Mouse (Mus musculus): Measurements from ENCODE around the gene Ttc6.

GRCm38 (mm10) chr12:57615137-57615536 is 51.2 kb downstream of the Ttc6 start:
- TF ChIP-seq MAX (IDR thresholded peaks at IDR 0.05) (no peak), CTCF (IDR thresholded peaks at IDR 0.05; ENCODE audit: control insufficient read depth, insufficient read depth, insufficient read length) (no peak), MYOD1 (IDR thresholded peaks at IDR 0.05; ENCODE audit: control insufficient read depth, insufficient read length, low read depth) (no peak), USF1 (IDR thresholded peaks at IDR 0.05; ENCODE audit: low read depth) (no peak)

Data from C2C12 (cell line).